Mouse (Mus musculus) hindbrain, postnatal 0 days (tissue): ENCODE results near the gene Prkn. TPM values are rescaled to one million over a fixed set of nuclear protein-coding genes. Genes with fewer than 3 reads are reported as not detected.

ENCODE experiments used
- ATAC-seq: fragments of 200-750 bp; cut with Nextera tagmentation; 2 replicates; pipeline ENCODE4 v1.8.0; 2017; ENCODE audit warnings: mild to moderate bottlenecking, moderate TSS enrichment, moderate library complexity
- DNase-seq: peaks from one replicate; pipeline ENCODE4 v3.0.0-alpha.2; 2015; ENCODE audit warnings: low spot score
- H3K27ac ChIP-seq: fragments of 300-500 bp; sonication (generic); 2 replicates; pipeline ENCODE4 v1.5.1; 2014; ENCODE audit warnings: mild to moderate bottlenecking
- H3K27me3 ChIP-seq: fragments of 300-500 bp; sonication (generic); 2 replicates; pipeline ENCODE4 v1.6.1; 2014; ENCODE audit warnings: low read length, mixed read lengths; ENCODE audit not compliant: insufficient read depth
- H3K36me3 ChIP-seq: fragments of 300-500 bp; sonication (generic); 2 replicates; pipeline ENCODE4 v1.6.1; 2014; ENCODE audit warnings: low read length, mixed read lengths; ENCODE audit not compliant: insufficient read depth
- H3K4me1 ChIP-seq: fragments of 300-500 bp; sonication (generic); 2 replicates; pipeline ENCODE4 v1.6.1; 2014; ENCODE audit warnings: antibody characterized with exemption, low read length, mixed read lengths; ENCODE audit not compliant: insufficient read depth
- H3K4me2 ChIP-seq: fragments of 300-500 bp; sonication (generic); 2 replicates; pipeline ENCODE4 v1.6.1; 2014; ENCODE audit warnings: low read depth, mild to moderate bottlenecking, low read length, moderate library complexity, mixed read lengths
- H3K4me3 ChIP-seq: fragments of 300-500 bp; sonication (generic); 2 replicates; pipeline ENCODE4 v1.5.1; 2014; ENCODE audit warnings: low read length
- H3K9ac ChIP-seq: fragments of 300-500 bp; sonication (generic); replicated peaks from 2 replicates; pipeline ENCODE4 v1.6.1; 2014; ENCODE audit warnings: mild to moderate bottlenecking, low read length, moderate library complexity, mixed read lengths
- H3K9me3 ChIP-seq: fragments of 300-500 bp; sonication (generic); 2 replicates; pipeline ENCODE4 v1.6.1; 2016; ENCODE audit warnings: low read length, mixed read lengths
- CTCF ChIP-seq: IDR thresholded peaks from 2 replicates; pipeline ENCODE4 v1.5.1; 2016; ENCODE audit warnings: antibody characterized with exemption, control low read depth, low read depth
- WGBS: fragments of 180-500 bp; shearing (Covaris S2); extraction: QIAGEN DNeasy Blood & Tissue Kit; methylation state at CpG from one replicate; pipeline ENCODE4 v1.1.7; 2014; 5-methylcytosine and 5-hydroxymethylcytosine counted together
- polyA plus RNA-seq: library from polyadenylated mRNA; unstranded; fragments of >200 nt; fragmentation: Nextera tagmentation; extraction: Ambion mirVana; gene quantifications from 2 replicates; pipeline ENCODE4 v1.2.1, GENCODE M21; 2015
- total RNA-seq: library from RNA; depleted of rRNA; stranded (reverse); fragments of >200 nt; gene quantifications from 2 replicates; pipeline ENCODE4 v1.2.3, GENCODE M21; 2014

The Prkn gene
- total and polyA plus RNA-seq, 2 experiments from 2014 or later = 9.3 to 10.7 TPM

- Histone ChIP-seq H3K9ac (no peak overlapping the region), H3K27ac (no peak overlapping the region; the same call in 1 of the 2 replicates), H3K27me3 (no peaks in the 10 kb centered on the region), H3K4me1 (no peaks in the 10 kb centered on the region; the same call in 1 of the 2 replicates), H3K4me2 (no peak overlapping the region), H3K36me3 (no peaks in the 10 kb centered on the region), H3K4me3 (no peak overlapping the region), H3K9me3 (no peaks in the 10 kb centered on the region)
- ATAC-seq (peak; percentile 71), DNase-seq (peak; percentile 73)
- WGBS = 35% methylated on average over 5 of the region's 5 CpGs
- no peak for TF ChIP-seq CTCF
Measured at GRCm38 (mm10) chr17:12045861-12046273, 1205.7 kb downstream of the Prkn start.

GRCm38 (mm10) chr17:12047032-12047431 is 1206.8 kb downstream of the Prkn start:
- TF ChIP-seq CTCF = no peak
- WGBS = 68% methylated on average over 7 of the region's 7 CpGs
- Histone ChIP-seq H3K9me3 (no peaks in the 10 kb centered on the region), H3K4me1 (no peaks in the 10 kb centered on the region; the same call in 1 of the 2 replicates), H3K36me3 (no peaks in the 10 kb centered on the region), H3K4me2 (no peak overlapping the region), H3K27ac (no peak overlapping the region), H3K4me3 (no peak overlapping the region), H3K9ac (no peak overlapping the region), H3K27me3 (no peaks in the 10 kb centered on the region)
- no peak for DNase-seq
- no peak for ATAC-seq

DNA sequence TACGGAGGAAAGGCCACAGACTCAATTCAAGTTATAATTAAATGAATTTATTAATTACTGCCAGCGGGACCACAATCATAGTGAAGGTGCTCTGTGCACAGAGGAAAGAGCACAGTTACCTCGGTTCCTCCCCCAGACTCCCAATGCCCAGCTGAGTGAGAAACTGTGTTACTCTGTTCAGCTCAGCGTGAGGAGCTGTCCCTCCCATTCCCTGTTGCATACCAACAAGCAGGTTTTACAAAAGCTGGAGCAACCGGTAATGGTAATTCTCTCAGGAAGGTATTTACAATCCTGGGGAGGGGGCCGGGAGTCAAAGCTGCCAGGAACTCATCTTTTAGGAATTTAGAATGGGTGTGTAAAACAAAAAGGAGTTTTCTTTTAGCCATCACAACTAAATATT is 1207.3 kb downstream of the Prkn start:
- H3K27ac ChIP-seq = no peak overlapping the region
- H3K9ac ChIP-seq = no peak overlapping the region
- H3K4me2 ChIP-seq = no peak overlapping the region
- no peak overlapping the region for H3K4me3 ChIP-seq
- TF ChIP-seq CTCF = no peak
- ATAC-seq (no peak), DNase-seq (no peak)
- no peaks in the 10 kb centered on the region for H3K27me3 ChIP-seq
- no peaks in the 10 kb centered on the region for H3K9me3 ChIP-seq
- 37% methylated on average over 6 of the region's 6 CpGs for WGBS
- no peaks in the 10 kb centered on the region; the same call in 1 of the 2 replicates for H3K4me1 ChIP-seq
- no peaks in the 10 kb centered on the region for H3K36me3 ChIP-seq

DNA sequence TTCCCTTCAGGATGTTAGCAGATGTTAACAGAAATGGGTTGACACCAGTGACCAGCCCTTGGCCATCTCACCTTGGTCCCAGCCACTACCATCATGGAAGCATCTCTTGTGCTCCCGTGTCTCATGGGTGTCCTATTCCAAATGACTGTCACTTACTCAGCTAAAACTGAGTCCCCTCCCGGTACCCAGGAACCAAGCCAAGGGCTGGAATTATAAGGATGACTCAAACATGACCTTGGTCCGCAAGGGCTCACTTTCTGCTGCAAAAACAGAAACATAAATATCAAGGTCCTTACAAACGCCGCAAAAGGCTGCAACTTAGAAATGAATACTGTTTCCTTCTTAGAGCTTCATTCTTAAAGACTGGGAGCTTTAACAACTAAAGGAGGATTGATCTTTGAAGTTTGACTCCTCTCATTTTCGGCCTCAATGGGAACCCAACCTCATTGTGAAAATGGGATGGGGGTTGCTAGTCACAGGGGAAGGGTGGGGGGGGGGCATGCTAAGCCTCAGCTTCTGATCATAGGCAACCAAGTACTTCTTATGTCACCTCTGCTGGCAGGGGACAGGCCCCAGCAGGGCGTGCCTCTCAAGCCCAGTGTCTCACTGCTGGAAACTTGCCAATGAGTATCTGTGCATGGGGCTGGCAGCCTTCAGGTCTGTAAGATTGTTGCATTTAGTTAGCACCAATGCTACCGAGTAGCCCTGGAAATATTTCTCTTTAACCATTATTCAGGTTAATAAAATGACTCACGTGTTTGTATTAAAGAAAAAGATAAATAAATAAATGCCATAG is 1208.7 kb downstream of the Prkn start:
- Histone ChIP-seq H3K9ac (no peak overlapping the region), H3K9me3 (no peaks in the 10 kb centered on the region), H3K4me1 (no peaks in the 10 kb centered on the region; the same call in 1 of the 2 replicates), H3K4me3 (no peak overlapping the region), H3K27me3 (no peaks in the 10 kb centered on the region), H3K4me2 (no peak overlapping the region), H3K36me3 (no peaks in the 10 kb centered on the region), H3K27ac (no peak overlapping the region)
- DNase-seq = peak; percentile 20
- TF ChIP-seq CTCF = no peak
- WGBS = 60% methylated on average over 9 of the region's 9 CpGs
- ATAC-seq = no peak

GRCm38 (mm10) chr17:12050261-12050660 is 1210.1 kb downstream of the Prkn start:
- Histone ChIP-seq H3K9me3 (no peaks in the 10 kb centered on the region), H3K36me3 (no peaks in the 10 kb centered on the region), H3K27me3 (no peaks in the 10 kb centered on the region), H3K4me1 (no peaks in the 10 kb centered on the region; the same call in 1 of the 2 replicates), H3K27ac (no peak overlapping the region), H3K9ac (no peak overlapping the region), H3K4me3 (no peak overlapping the region), H3K4me2 (no peak overlapping the region)
- no peak for TF ChIP-seq CTCF
- WGBS = 85% methylated on average over 5 of the region's 5 CpGs
- ATAC-seq (no peak), DNase-seq (no peak)

- DNase-seq (no peak), ATAC-seq (no peak)
- Histone ChIP-seq H3K4me2 (no peak overlapping the region), H3K36me3 (no peaks in the 10 kb centered on the region), H3K27ac (no peak overlapping the region), H3K9me3 (no peaks in the 10 kb centered on the region), H3K4me1 (no peaks in the 10 kb centered on the region; the same call in 1 of the 2 replicates), H3K27me3 (no peaks in the 10 kb centered on the region), H3K9ac (no peak overlapping the region), H3K4me3 (no peak overlapping the region)
- TF ChIP-seq CTCF = no peak
- WGBS = 71% methylated on average over 3 of the region's 3 CpGs
Measured at GRCm38 (mm10) chr17:12051031-12051430, 1210.8 kb downstream of the Prkn start.

DNA sequence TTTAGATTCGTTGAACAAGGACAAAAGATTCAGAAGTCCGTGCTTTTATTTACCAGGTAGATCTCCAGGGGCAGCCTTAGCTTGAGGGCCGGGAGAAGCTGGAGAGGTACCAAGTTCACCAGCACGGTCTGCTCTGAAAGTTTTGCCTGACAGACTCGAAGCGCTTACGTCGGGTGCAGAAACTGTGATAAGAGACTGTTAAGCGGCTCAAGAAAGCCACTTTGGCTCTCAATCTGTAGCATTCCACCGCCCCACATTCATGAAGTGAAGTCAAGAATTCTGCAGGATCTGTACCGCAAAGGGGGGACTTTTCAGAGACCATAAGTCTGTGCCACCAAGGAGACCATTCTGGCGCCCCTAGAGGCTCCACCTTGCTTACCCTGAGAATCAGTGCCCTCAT is 1212.5 kb downstream of the Prkn start:
- no peak overlapping the region for H3K27ac ChIP-seq
- DNase-seq (no peak), ATAC-seq (no peak)
- H3K9me3 ChIP-seq = no peaks in the 10 kb centered on the region
- no peak overlapping the region for H3K4me3 ChIP-seq
- no peaks in the 10 kb centered on the region; the same call in 1 of the 2 replicates for H3K4me1 ChIP-seq
- no peaks in the 10 kb centered on the region for H3K27me3 ChIP-seq
- no peak for TF ChIP-seq CTCF
- 79% methylated on average over 12 of the region's 12 CpGs for WGBS
- no peaks in the 10 kb centered on the region for H3K36me3 ChIP-seq
- H3K9ac ChIP-seq = no peak overlapping the region
- H3K4me2 ChIP-seq = no peak overlapping the region
